Mouse (Mus musculus) CD4-positive, CD25-positive, alpha-beta regulatory T cell, adult 4 months (primary cell): ENCODE measurements around the gene Srgap1. TPM values are rescaled to one million over a fixed set of nuclear protein-coding genes. Genes with fewer than 3 reads are reported as not detected.
"Not testable (repeated sequence)": the region's sequence is repeated elsewhere in the genome, so short reads cannot be mapped to it uniquely, and the experiment has no call there.

Experiments used
- ATAC-seq: one replicate; pipeline ENCODE4 v1.8.0; 2017
- polyA plus RNA-seq, 2 experiments: library from polyadenylated mRNA; unstranded; fragments of 100-300 nt; shearing (Covaris generic); gene quantifications; one replicate each; pipeline ENCODE4 v1.2.1; 2017

The Srgap1 gene
- polyA plus RNA-seq, 2 experiments from 2014 or later, result 0.39 TPM; not detected in 1

DNA sequence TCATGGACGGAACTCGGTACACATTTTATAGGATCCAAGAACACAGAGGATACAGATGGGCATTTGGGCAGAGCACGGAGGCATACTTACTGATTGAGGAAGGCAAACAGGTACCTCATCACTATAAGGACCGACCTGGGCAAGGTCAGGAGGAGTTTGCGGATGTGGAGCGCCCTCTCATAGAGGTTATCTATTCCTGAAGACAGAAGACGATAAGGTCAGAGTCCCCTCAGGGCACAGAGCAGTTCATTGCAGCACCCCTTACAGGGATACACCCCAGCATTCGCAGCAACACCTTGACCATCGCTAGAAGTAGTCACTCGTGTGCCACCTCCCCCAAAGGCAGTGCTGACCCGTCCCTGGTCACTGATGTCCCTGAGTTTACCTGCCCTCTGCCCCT, 239.3 kb downstream of the Srgap1 start:
- no peak for ATAC-seq

GRCm38 (mm10) chr10:121806806-121807205, 240.3 kb downstream of the Srgap1 start:
- no peak for ATAC-seq

GRCm38 (mm10) chr10:121805933-121806341, 241.2 kb downstream of the Srgap1 start:
- no peak for ATAC-seq

DNA sequence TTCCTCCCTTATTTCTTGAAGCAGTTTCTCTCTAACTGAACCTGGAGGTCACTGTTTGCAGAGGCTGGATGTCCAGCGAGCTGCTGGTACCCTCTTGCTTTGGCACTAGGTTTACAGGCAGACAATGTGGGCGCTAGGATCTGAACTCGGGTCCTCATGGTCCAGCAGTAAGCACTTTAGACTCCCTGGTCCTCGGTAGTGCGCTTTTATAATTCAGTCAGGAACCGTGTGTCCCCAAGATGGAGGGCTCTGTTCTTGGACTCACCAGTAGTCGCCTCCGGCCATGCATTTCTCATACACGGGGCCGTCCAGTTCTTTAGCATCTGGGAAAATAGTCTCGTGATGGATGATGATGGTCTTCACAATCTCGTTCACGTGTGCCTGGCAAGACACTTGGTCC, 242.6 kb downstream of the Srgap1 start:
- ATAC-seq, result no peak

GRCm38 (mm10) chr10:121800041-121800440, 247.1 kb downstream of the Srgap1 start:
- no peak for ATAC-seq

DNA sequence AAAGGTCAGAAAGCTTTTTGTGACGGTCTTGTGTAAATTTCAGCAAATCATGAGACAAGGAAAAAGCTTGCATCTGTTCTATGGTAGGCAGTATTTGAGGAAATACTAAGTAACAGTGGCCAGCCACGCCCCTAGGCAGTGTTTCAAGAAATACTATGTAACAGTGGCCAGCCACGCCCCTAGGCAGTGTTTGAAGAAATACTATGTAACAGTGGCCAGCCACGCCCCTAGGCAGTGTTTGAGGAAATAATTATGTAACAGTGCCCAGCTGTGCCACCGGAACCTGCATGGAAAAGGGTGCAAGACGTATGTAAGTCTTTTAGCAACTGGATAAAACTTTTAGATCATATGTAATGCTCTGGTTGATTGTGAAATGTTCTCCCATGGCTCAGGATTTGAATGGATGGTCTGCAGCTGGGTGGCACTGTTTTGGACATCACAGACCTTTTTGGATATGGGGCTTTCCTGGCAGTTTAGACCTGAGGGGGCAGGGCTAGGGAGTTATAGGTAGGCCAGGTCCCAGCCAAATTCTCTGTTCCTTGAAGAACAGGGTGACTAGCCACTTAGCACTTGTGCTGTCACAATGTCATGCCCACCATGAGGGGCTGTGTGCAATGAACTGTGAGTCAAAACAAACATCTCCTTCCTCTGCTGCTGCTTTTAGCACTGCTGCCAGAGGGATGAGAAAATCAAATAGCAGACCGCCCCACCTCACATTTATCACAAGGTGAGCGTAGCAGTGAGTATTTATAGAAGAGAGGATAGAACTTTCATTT, 250.9 kb downstream of the Srgap1 start:
- peak; percentile 90 for ATAC-seq

DNA sequence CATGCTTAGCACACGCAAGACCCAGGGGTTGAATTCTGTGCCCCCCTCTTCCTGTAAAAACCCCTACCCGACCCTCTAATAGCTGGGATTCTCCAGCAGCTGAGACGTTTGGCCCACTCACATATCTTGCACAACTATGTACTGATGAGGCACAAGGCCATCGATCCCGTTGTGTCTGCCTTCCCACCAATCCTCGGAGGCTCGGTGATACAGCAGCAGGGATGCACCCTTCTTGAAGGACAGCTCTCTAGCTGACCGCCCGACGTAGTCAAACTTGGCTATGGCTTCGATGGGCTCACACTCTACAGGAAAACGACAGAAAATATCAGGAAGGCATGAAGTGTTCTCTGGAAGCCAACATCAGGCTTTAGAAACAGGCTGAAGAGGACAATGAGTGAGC, 252.6 kb downstream of the Srgap1 start:
- ATAC-seq, result no peak

DNA sequence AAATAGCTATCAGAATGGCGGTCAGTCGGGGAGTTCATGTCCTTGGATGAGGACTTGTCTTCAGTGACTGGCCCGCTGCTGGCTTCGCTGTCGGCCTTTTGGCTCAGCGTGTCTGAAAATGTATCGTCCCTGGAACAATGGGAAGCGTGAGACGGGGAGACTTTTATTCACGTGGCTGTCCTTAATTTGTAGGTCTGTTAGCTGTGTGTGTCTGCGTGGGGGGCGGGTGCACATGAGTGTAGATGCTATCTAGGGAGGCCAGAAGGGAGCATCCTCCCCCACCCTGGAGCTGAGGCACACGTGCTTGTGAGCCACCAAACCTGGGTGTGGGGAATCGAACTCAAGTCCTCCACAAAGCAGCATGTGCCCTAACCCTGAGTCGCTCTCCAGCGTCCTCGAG, 254.5 kb downstream of the Srgap1 start:
- no peak for ATAC-seq

- ATAC-seq, result no peak
Observed at GRCm38 (mm10) chr10:121790078-121790477, 257.0 kb downstream of the Srgap1 start.

DNA sequence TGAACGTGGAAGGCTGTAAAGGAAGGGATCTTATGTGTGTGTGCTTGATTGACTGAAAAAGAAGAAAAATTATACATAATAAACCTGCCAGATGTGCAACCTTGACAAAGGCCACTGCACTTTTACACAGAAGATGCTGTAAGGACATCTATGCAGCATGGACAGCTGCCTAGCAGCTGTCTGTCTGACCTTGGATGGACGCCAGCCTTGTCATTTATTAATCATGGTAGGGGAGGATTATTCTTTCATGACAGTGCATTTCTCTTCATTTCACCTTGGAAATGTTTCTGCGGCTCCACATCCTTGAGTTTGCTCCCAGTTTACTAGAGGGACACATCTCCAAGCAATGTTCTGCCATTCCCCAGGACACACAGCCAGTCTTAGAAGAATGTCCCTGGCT, 258.6 kb downstream of the Srgap1 start:
- ATAC-seq, result no peak

- ATAC-seq, result peak; percentile 86
Observed at GRCm38 (mm10) chr10:121781159-121781558, 266.0 kb downstream of the Srgap1 start.

- no peak for ATAC-seq
Observed at GRCm38 (mm10) chr10:121775990-121776389, 271.1 kb downstream of the Srgap1 start.

DNA sequence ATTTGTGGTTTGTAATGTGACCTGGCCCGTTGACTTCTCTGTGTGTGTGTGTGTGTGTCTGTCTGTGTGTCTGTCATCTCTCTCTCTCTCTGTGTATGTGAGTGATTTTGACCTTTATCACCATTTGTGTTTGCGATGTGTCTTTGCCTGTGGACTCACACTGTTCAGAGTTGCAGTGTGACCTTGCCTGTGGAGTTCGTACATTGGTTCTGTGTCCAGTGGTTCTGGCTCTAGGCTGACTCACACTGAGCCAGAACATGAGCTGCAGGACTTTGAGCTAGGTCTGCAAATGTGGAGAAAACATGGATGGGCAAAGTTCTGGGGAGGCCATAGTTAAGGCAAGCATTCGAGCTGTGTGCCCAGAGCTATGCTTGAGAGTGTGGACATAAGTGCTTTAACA, 273.3 kb downstream of the Srgap1 start:
- no peak for ATAC-seq

GRCm38 (mm10) chr10:121770624-121771577, 276.2 kb downstream of the Srgap1 start:
- peak; percentile 77 for ATAC-seq

- ATAC-seq, result no peak
Observed at GRCm38 (mm10) chr10:121769711-121770110, 277.4 kb downstream of the Srgap1 start.

GRCm38 (mm10) chr10:121767295-121767694, 279.8 kb downstream of the Srgap1 start:
- ATAC-seq, result not testable (repeated sequence)

GRCm38 (mm10) chr10:121765174-121766057, 281.7 kb downstream of the Srgap1 start:
- no peak for ATAC-seq

GRCm38 (mm10) chr10:121764469-121765173, 282.5 kb downstream of the Srgap1 start:
- ATAC-seq, result no peak

GRCm38 (mm10) chr10:121763191-121763590, 283.9 kb downstream of the Srgap1 start:
- ATAC-seq, result no peak

GRCm38 (mm10) chr10:121762141-121762540, 285.0 kb downstream of the Srgap1 start:
- ATAC-seq, result no peak

DNA sequence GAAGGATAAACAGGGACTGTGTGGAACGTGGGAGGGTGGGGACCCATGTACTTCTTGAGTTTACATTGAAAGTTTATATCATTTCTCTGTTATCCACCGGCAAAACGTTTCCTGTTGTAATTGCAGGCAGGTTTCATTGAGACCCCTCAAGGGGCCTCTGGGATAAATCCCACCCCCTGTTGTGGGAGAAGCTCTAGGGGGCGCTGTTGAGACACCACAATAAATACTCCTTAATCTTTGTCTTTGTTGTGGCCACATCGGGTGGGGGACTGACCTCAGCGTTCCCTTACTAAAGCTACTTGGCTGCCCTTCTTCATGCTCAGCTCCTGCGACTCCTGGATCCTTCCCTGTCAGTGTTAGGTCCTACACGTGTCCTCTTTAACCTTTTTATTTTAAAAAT, 288.0 kb downstream of the Srgap1 start:
- no peak for ATAC-seq

DNA sequence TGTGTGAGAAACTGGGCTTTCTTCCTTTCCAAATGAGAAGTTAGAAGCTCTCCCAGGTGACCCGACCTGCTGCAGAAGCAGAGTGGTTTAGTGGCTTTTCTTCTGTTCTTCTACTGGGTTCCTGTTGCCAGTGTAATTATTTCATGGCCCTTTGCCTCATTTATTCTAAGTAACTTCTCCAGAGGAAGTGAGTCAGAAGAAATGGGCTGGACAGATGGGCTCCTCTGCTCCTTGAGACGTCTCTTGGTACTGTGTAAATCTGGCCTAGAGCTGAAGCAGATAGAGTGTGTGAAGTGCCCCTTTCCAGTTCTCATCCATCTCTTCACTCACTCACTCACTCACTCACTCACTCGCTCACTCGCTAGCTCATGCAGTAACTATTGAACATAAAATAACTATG, 290.4 kb downstream of the Srgap1 start:
- ATAC-seq, result no peak
